Mouse (Mus musculus): ENCODE measurements around the gene Ubtd1.
A peak's percentile ranks its signal among the peaks of the same experiment; 100 is the strongest.

The Ubtd1 gene

DNA sequence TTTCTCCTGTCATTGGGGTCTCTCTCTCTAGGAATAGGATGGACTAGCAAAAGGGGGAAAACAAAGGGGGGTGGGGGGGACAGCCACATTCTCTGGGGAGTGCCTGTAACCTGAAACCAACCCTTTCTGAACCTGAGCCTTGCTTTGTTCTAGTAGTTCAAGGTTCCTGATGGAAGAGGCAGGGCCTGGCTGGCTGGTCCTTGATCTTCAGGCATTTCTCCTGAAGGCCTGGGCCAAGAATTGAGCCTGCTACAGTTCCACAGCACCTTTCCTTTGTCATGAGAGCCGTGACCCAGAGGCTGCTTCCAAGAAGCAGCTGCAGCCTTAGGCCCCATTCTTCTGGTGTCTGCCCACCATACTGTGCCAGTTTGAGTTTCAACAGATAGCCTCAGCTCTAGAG lies 13.9 kb downstream of the Ubtd1 start:
- no peak for DNase-seq

DNA sequence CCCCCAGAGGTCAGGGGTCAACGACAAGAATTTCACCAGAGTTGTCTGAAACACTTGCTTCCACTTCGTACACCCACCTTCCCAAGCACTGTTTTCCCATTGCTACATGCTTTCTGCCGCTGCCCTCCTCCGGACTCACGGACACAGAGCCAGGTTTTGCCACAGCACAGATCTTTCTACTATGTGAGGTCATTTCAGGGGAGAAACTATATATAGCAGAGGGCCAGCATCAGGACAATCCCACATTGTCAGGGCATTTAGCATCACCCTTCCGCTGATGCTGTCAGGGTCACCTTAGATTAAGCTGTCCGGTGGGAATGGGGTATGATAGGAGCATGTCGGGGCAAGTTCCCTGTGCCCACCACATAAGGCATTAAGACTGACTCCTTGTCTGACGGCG lies 15.5 kb downstream of the Ubtd1 start:
- DNase-seq = no peak

DNA sequence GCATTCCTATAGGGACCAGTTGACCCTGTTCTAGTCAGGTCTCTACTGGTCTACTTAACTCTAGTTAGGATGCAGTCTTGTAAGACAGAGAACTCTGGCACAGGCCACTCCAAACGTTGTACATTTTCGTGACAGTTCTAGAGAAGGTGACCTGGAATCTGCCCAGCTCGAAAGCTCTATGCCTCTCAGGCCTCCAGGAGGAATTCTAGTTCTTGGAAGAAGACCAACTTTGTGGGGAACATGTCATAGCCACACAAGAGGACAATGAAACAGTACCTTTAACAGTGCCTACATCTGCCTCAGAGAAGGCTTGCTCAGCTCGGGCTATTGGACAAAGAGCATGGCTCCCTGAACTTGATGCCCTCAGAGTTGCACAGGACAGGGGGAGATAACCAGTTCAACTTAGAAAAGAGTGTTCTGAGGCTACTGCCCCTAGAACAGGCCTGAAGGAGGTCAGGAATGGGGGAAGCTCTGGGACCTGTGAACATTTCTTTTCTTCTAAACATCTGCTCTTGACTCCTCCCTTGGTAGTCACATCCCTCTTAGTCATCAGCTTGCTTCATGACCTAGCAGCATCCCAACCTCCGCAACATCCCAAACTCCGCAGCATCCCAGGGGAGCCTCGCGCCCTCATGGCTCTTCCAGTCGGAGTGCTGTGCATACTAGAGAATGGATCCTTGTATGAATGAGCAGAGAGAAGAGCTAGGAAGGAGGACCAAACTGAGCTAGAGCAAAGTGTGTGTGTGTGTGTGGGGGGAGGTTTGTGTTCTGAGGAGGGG lies 17.4 kb downstream of the Ubtd1 start:
- no peak for DNase-seq

DNA sequence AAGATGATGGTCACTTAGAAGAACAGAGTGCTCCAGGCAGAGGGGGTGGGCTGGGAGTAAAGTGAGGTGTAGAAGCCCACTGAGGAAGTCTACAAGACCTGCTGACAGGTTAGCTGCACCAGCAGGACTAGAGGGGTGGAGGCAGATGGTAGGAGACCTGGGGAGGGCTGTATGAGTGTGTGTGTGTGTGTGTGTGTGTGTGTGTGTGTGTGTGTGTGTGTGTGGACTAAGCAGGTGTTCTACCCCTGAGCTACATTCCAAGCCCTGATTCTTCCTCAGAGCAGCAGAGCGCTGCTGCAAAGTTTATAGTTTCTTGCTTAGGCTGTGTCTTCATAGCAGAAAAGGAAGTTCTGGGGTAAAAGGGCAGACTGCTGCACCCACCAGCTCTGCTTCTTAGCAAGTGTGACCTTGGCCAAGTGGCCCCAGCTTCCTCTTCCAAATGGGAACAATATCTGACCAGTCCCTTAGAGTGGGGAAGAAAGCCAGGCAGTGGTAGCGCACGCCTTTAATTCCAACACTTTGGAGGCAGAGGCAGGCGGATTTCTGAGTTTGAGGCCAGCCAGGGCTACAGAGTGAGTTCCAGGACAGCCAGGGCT lies 18.2 kb downstream of the Ubtd1 start:
- DNase-seq = peak; percentile 28 to 56

DNA sequence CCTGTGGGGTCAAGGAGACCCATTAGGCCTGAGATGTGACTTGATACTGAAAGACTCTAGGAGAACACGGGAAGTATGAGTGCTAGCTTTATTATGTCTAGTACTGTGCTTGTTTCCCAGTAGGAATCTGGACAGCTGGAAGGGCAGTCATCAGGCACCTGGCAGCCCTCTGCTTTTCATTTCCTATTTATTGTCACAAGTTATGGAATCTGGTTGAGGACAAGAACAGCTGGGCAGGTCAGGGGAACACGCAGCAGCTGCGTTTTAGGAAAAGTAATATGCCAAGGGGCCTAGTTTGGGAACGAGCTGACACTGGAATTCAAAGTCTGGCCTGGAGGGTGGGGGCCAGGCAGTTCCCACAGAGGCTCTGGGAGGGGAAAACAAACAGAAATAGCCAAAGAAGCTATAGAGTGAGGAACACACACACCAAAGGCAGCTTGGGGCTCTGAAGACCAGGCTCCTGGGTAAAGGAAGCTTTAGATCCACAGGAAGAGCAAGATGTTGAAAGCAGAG lies 18.9 kb downstream of the Ubtd1 start:
- peak; percentile 44 to 81 for DNase-seq

DNA sequence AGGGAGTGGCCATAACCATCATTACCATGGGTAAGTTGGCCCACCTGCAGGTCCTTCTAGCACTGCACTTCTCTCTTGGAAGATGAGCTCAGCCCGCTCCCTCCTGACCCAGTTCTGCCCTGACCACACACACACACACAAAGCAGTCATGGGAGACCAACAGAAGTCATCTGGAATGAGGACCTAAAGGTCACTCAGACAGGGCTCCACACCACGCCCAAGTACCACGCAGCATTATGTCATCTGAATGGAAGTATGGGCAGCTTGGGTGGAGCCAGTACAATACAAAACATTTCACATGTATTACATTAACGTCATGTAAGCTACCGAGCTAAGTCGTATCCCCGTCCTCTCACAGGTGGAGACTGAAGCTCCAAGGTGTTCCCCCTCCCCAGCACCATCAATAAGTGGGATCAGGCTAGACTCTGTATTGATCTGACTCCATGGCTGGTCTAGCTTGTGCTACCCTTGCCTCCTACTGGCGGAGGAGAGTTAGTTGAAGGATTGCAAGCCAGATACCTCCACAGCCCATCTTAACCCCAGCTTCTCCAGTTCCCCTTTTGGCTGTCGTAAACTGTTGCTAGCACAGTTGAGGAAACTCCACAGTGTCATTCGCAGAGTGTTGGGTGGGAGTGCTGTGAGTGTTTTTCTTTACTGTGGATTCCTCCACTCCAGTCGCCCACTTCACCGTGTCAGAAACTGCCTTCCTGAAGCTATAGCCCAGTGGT lies 19.9 kb downstream of the Ubtd1 start:
- peak; percentile 41 to 42 for DNase-seq

DNA sequence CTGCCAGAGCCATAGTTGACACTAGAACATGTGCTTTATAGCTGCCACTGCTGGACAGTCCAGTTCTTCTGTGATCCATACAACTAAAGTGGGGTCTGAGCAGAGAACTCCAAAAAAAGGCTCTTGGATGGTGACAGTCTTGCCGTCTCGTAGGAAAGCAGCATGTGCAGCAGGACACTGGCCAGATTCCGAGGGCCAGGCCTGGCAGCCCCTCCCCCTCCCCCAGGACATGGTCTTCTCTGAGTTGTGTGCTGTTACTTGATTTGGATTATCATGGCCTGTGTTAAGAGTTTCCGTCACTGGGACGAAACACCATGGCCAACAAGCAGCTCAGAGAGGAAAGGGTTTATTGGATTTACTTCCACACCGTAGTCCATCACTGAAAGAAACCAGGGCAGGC lies 22.7 kb downstream of the Ubtd1 start:
- DNase-seq = no peak

DNA sequence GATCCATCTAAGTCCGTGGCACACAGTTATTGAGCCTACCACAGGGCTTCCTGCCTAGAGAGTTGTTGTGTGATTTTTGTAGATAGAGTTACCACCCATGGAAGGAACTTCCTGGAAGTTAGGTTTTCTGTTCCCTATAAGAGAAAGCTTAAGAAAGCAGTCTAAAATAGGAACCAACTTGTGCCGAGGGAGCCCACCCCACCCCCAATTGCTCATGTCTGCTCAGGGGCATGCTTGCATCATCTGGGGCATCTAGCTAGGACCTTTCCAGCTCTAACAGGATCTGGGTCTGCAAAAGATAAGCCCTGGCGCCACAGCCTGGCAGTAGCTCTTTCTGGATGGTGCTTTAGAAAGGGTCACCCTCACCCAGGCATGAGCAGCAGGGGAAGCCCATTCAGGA lies 24.1 kb downstream of the Ubtd1 start:
- DNase-seq = peak; percentile 40 to 46

DNA sequence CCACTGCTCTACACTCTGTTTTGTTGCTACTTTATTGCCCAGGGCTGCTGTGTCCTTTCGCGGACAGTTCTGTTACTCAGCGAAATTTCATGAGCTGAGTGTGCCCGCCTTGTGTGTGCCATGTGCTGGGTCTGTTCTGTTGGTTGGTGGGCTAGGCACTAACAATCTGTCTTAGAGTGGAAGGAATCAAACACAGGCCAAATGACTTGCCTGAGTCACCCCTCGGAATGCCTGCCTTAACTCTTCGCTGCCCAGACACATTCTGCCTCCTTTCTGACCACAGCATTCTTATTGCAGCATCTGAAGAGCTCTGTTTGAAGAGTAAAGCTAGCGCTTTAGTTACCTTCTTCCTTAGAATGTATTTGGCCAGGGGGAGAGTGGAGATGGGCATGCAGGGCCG lies 25.0 kb downstream of the Ubtd1 start:
- no peak for DNase-seq

DNA sequence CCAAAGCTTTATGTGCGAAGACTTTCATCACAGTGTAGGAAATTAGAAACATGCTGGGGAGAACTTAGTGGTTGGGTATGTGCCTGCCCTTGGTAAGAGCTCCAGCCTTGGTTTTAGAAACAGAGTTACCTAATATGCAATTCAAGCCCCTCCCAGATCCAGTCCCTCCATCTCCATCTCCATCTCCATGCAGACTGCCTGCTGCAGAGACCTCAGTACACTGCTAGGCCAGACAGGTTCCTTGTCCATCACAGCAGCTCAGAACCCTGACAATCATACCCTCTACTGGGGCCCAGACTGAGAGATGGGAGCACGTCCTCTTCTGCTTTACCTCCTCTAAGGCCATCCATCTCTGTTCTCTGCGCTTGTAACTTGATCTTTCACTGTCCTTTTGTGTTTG lies 27.0 kb downstream of the Ubtd1 start:
- no peak for DNase-seq

DNA sequence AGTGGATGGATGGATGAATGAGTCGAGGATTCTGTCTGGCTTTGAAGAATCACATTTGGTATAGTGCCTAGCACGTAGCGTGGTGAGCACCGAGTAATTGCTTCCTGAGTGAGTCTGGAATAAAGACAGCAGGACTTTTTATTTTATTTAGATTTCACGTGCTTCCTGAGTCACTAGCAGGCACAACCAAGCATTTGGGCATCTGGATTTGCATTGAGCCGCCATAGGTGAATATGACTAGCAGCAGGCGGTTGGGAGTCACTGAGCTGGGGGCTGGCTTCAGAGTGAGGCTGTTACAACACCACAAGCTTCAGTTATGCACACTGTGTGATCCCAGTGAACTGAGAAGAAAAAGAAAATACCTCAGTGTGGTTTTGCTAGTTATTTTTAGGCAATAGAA lies 27.5 kb downstream of the Ubtd1 start:
- DNase-seq = no peak

DNA sequence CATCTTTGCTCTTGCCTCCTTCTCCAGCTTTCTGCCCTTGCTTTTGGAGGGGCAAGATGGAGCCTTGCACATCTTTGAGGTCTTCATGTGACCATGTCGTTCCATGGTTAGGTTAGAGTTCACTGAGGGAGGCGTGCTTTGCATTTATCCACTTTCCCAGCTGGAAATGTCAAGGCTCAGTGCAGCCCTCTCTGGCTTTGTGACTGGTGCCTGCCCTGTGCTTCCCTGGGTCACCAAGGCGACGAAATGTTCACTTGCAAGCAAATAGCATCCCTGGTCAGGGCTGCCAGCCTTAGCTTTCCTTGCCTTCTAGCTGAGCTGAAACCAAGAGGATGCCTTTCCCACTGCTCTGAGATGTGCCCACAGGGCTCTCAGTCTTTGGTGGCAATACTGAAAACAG lies 28.9 kb downstream of the Ubtd1 start:
- DNase-seq = no peak

DNA sequence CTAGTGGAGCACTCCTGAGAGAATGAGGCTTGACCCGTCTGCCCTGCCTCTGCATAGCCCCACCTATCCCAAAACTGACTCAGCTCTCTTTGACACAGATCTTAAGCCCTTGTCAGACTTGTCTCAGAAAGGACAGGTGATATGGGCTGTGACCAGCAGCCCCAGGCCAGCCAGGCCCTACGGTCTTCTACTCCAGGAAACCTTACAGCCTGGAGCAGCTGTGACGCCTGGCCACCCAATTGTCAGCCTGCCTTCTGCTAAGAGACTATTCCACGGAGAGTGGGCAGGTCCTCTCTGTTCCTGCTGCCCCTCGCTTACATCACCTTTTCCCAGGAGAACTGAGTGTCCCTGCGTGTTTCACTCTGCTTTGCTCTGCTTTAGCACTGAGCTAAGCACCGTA lies 29.6 kb downstream of the Ubtd1 start:
- DNase-seq = no peak

DNA sequence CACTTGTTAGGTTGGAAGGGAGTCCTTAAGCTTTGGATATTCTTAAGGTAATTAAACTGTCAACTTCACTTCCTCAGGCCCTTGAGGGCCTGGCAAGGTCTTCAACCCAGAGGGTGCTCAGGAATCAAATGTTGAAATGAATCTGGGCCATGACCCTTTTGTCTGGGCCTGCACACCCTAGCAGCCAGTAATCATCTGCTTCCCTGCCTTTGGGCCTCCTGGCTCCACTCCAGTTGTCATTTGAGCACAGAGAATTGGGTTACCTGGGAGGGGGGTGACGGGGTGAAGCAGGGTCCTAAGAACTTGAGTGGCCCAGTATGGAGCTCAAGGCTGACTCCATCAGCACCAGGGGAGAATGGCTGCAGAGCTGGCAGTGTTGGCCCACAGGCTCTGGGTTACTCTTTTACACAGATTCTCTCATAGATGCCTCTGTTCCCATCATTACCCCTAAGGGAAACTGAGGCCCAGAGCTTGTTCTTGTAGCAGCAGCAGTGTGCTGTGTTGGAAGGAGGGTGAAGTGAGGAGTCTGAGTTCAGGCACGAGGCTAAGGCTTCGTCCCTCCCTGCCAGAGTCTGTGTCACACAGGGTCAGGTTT lies 32.8 kb downstream of the Ubtd1 start:
- no peak for DNase-seq

DNA sequence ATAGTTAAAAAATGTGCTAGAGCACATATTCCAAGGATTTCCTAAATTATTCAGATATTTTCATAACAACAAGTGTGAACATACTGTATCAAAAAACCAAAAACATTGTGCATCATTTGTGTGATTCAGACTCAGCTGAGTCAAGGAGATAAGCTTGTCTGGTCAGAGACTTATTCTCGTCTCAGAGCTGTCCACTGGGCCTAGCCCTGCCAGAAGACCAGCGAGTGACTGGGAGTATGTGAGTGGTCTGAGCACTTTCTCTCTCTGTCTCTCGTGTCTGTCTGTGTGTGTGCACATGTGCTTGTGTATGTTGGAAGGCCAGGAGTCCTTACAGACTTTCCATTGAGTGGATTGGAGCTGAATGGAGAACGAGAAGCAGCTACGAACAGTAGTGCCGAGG lies 33.4 kb downstream of the Ubtd1 start:
- DNase-seq = no peak

DNA sequence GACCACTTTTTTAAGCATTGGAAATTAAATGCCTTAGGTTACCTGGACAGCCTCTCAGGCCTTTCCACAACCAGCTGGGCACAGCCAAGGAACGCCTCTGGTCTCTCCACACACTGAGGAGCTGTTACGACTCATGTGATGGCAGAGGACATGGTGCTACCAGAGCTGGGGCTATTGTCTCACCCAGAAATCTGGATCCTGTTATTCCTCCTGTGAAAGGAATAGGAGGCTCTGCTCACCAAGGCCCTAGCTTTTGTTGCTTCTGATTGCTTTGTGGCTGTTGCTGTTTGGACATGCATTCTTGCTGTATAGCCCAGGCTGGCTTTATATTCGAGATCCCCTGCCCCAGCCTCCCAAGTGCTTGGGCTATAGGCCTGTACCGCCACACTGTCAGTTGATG lies 34.7 kb downstream of the Ubtd1 start:
- DNase-seq = no peak

DNA sequence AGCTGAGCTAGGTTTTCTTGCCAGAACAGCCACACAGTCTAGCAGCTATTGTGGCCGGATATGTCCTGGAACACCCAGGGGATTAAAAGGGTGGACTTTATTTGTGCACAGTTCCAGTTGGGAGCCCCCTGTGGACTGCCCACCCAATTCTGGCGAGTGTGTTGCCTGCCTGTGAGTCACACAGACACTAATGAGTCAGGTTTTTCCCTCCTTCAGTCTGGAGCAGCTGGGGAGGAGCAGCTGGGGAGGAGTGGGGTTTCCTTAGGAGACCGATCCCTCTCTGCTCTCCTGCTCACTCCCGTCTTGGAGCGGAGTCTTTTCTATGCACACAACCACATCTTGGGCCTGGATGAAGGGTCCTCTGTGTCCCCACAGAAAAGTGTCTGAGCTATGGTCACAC lies 35.3 kb downstream of the Ubtd1 start:
- DNase-seq = no peak

DNA sequence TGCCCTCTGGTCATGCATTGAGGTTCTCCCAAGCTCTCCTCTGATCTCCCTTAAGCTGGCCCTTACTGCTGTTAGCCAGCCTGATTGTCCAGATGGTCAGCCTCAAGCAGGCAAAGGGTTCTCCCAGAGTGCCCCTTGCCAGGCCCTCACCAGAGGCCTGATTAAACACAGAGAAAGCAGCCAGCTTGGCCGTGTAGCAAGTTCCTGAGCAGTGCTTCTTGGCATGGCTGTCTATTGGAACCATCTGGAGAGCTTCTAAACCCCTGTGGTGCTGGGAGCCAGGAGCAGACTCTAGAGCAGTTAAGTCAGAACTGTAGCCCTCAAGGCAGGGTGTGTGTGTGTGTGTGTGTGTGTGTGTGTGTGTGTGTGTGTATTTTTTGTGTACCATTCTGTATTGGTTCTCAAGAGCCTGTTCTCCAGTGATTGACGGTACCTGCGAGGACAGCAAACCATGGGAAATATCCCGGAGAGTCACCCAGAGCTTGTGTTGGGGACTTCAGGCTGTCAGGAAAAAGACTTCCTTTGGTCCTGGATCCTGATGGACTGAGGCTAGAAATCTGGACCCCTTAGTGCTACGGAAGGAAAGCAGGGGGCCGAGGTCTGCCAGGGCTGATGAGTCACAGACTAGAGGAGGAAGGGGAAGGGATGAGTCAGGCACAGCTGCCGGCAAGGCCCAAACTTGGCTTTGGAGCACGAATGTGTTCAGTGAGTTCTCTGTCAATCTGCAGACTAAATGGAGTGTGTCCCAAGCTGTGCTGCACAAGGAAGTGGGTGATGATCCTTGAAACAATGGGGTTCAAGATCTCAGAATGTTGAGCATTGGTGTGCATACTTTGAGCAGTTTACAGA lies 36.1 kb downstream of the Ubtd1 start:
- peak; percentile 65 to 80 for DNase-seq

DNA sequence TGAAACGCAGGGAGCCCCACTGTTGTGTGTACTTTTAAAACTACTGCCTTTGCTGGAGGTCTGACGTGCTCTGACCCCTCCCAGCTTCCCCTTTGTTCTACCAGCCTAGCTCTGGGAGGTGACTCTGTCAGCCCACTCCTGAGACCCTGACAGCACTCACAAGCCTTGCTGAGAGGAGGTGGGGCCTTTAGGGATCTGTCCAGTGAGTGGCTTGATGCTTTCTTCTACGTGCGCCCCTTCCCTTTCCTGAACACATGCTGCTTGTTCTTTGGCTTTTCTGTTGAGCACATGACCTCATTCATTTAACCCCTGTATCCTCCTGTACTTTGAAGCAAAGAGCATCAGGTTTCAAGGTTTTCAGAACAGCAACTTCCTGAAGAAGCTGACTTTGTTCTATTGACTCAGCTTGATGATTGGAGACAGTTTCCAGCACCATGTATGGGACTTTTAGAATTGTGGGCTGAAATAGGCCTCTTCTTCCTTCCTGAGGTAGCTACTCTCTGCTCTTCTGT lies 37.5 kb downstream of the Ubtd1 start:
- no peak for DNase-seq

DNA sequence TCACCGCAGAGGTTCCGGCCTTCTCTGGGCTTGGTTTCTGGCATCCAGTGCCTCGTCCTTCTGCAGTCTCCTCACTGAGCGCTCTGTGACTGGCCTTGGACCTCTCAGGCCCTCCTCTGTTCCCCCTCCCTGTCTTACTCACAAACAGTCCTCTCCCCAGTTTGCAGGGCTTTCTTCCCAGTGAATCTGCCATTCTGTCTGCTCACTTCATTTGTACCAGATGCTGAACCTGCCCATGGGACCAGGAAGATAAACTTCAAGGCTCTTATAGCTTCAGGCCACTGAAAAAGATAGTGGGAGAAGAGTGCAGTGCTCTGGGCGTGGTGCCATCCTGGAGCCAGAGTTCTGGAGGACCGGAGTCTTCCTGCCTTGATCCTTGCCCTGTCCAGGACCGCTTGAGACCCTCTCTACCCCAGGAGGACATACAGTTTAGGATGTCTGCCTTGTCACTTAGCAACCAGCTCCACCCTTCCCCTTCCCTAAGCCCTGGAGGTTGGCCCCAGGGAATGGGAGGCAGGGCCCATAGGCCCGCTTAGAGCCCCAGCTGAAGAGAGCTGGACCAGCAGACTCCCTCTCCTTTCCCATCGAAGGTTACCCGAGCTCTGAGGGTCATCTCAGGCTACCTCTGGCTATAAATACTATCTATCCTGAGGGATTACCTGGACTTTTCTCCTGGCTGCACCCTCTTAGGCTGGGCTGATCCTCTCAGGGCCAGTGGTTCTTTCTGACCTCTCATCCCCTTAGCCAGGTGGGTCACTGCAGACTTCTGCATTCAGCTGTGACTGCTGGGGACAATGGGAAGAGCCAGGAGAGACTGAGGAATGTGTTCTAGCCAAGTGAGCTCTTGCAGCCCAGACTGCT lies 40.3 kb downstream of the Ubtd1 start:
- no peak for DNase-seq

DNA sequence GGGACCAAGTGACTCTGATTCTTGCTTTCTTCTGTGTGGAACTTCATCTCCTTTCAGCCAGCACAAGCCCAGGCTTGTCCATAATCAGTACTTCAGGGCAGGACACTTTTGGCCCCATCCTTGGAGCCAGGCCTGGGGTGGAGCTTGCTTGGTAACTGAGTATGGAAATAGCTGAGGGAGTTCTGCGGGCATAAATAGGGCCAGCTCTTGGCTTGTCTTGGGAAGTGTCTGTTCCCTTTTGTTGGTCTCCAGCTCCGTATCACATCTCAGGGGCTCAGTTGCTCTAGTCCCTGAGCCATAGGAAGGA lies 40.9 kb downstream of the Ubtd1 start:
- DNase-seq = no peak

DNA sequence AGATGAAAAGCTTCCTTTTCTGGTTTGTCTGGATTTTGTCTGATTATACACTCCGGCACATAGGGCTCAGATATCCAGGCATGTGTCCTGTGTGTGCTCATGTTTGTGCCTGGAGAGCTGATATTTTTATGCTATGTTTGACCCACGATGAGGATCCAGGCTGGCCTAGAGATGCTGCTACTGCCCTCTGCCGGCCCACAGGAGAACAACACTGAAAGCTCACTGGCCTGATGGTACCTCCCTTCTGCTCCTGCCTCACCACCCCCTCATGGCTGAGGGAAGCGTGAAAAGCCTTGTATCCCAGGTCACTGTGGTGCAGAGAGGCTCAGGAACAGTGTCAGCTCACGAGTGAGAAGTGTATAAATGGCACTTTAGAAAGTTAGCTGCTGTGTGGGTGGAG lies 44.6 kb downstream of the Ubtd1 start:
- peak; percentile 80 to 88 for DNase-seq

Measured in lung, postnatal 4 days (tissue).